Mouse (Mus musculus) ES-Bruce4 (cell line): ENCODE results near the gene Glrp1. TPM values are rescaled to one million over a fixed set of nuclear protein-coding genes. Genes with fewer than 3 reads are reported as not detected.

ENCODE experiments used
- H3K27ac ChIP-seq: 2 replicates; pipeline ENCODE4 v1.5.1; 2012; ENCODE audit warnings: low read length, inconsistent platforms; ENCODE audit not compliant: insufficient read depth
- H3K27me3 ChIP-seq: 2 replicates; pipeline ENCODE4 v1.6.1; 2012; ENCODE audit warnings: mild to moderate bottlenecking, low read length, inconsistent platforms; ENCODE audit not compliant: control insufficient read depth, poor library complexity, insufficient read depth, severe bottlenecking
- H3K36me3 ChIP-seq: 2 replicates; pipeline ENCODE4 v1.6.1; 2012; ENCODE audit warnings: inconsistent platforms, mild to moderate bottlenecking, low read length, moderate library complexity; ENCODE audit not compliant: control insufficient read depth, poor library complexity, insufficient read depth, severe bottlenecking
- H3K4me1 ChIP-seq: one replicate; pipeline ENCODE4 v1.8.1; 2011; ENCODE audit warnings: low read length; ENCODE audit not compliant: control insufficient read depth, insufficient read depth
- H3K4me3 ChIP-seq: 2 replicates; pipeline ENCODE4 v1.5.1; 2011; ENCODE audit warnings: low read depth, mild to moderate bottlenecking, low read length
- H3K9ac ChIP-seq: 2 replicates; pipeline ENCODE4 v1.6.1; 2012; ENCODE audit warnings: low read depth, mild to moderate bottlenecking, inconsistent platforms; ENCODE audit not compliant: poor library complexity, severe bottlenecking
- H3K9me3 ChIP-seq: replicated peaks from 2 replicates; pipeline ENCODE4 v1.6.1; 2012; ENCODE audit warnings: mild to moderate bottlenecking, low read length, inconsistent platforms; ENCODE audit not compliant: control insufficient read depth, poor library complexity, insufficient read depth, severe bottlenecking
- CTCF ChIP-seq: IDR thresholded peaks from one replicate; pipeline ENCODE4 v1.8.1; 2011; ENCODE audit warnings: low read depth, low read length
- EP300 ChIP-seq: IDR thresholded peaks from 2 replicates; pipeline ENCODE4 v1.6.1; 2011; ENCODE audit warnings: low read depth, low read length; ENCODE audit not compliant: insufficient read depth
- POLR2A ChIP-seq: IDR thresholded peaks from one replicate; pipeline ENCODE4 v1.8.1; 2011; ENCODE audit warnings: low read length; ENCODE audit not compliant: insufficient read depth
- polyA plus RNA-seq: library from polyadenylated mRNA; stranded (reverse); fragments of >200 nt; gene quantifications from 2 replicates; pipeline ENCODE4 v1.2.4, GENCODE M21; 2011; ENCODE audit warnings: low read depth; ENCODE audit not compliant: missing spikeins, insufficient read depth, insufficient read length

Glrp1 gene
- polyA plus RNA-seq, 1 experiment = not detected

DNA sequence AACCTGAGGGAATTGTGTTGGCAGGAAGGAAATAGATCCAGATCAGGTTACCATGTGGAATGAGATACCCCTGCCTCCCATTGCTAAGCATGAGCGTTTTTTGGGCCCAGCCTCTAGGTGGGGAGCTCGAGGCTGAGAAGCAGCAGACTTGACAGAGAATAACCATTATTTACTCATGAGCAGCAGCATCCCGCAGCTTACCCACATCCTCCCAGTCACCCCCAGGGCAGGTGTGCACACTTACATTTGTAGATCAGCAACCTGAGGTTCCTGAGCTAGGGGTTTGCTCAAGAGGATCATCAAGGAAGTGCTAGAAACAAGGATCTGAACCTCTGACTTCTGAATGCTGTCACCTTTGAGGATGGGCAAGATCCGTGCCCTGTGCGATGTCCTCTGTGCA is 3.5 kb downstream of the Glrp1 start:
- TF ChIP-seq POLR2A (no peak), CTCF (no peak), EP300 (no peak)
- Histone ChIP-seq H3K27me3 (no peaks in the 10 kb centered on the region), H3K9ac (no peak overlapping the region), H3K4me1 (no peaks in the 10 kb centered on the region), H3K27ac (no peak overlapping the region), H3K4me3 (no peak overlapping the region), H3K9me3 (no peaks in the 10 kb centered on the region), H3K36me3 (no peaks in the 10 kb centered on the region)

DNA sequence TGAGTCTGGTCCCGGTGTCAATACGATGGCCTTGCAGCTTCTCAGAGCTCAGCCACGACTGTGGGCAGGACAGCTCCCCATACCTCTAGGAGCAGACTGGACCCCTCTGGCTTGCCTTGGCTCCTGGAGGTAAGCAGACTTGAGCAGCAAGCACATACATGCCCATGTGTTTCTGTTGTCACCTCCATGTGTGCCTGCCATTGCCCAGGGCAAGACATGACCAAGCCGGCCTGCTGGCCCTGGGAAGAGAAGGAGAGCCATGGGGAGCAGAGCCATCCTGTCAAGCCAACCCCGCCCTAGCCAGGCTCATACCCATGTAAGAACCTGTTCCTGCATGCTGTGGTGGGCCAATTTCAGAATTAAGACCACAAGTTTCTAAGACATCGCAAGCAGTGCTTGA is 4.2 kb downstream of the Glrp1 start:
- Histone ChIP-seq H3K27me3 (no peaks in the 10 kb centered on the region), H3K9me3 (no peaks in the 10 kb centered on the region), H3K4me1 (no peaks in the 10 kb centered on the region), H3K36me3 (no peaks in the 10 kb centered on the region), H3K27ac (no peak overlapping the region), H3K9ac (no peak overlapping the region), H3K4me3 (no peak overlapping the region)
- no peak for TF ChIP-seq CTCF
- no peak for TF ChIP-seq EP300
- no peak for TF ChIP-seq POLR2A

DNA sequence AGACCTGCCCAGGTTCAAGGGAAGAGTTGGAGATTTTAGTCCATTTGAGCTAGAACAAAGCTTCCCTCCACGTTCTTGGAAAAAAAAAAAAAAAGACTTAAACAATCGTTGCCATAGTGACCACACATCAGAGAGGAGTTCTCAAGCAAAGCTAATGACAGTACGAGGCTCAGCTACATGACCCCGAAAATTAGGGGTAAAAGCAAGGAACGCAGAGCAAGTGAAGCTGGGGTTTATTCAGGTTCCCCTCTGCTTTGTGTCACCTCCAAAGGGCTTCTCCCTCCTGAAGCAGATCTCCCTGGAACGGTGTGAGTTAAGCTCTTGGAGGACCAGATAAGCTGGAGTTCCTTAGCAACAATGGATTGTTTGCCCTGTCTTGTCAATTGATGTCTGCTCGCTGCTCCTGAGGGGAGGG is 5.3 kb downstream of the Glrp1 start:
- TF ChIP-seq POLR2A = no peak
- TF ChIP-seq CTCF = no peak
- no peak for TF ChIP-seq EP300
- no peaks in the 10 kb centered on the region for H3K9me3 ChIP-seq
- no peaks in the 10 kb centered on the region for H3K36me3 ChIP-seq
- no peak overlapping the region for H3K4me3 ChIP-seq
- H3K9ac ChIP-seq = no peak overlapping the region
- H3K27ac ChIP-seq = no peak overlapping the region
- H3K27me3 ChIP-seq = no peaks in the 10 kb centered on the region
- no peaks in the 10 kb centered on the region for H3K4me1 ChIP-seq

DNA sequence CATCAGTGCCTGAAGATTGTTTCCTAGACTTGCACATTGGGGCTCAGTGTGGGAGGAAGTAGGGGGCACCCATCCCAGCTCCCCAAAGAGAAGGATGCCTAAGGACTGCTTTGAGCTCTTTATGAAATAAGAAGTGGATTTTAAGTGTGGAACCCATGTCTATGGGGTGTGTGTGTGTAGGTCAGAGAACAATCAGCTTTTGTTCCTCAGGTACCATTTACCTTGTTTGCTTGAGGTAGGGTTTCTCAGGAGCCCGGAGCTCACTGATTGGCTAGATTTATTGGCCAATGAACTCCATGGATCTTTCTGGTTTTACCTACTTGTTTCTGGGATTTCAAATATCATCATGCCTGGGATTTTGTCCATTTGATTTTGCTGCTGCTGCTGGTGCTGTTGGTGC is 7.0 kb downstream of the Glrp1 start:
- no peak for TF ChIP-seq CTCF
- no peak for TF ChIP-seq POLR2A
- no peak for TF ChIP-seq EP300
- H3K9me3 ChIP-seq = no peaks in the 10 kb centered on the region

DNA sequence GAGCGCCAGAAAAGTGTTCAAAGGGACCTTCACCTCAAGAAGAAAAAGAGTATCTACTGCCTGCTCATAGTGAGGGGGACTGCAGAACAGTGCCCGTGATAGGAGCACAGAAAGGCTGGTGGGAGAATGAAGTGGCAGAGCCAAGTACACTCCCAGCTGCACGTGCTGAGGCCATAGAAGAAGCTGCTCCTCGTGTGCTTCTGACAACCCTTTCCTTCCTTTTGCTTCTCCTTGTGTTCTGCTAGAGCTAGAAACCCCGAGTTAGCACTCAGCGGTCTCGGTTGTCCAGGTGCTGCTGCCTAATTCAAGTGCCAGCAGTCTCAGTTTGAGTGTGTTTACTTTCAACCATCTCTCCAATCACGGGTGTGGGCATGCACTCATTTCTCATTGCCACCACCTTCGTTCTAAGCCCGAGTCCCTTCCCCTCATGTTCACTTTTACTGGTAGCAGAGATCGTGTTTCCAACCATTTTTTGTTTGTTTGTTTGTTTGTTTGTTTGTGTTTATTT is 10.6 kb downstream of the Glrp1 start:
- Histone ChIP-seq H3K27me3 (no peaks in the 10 kb centered on the region), H3K9me3 (no peaks in the 10 kb centered on the region), H3K4me1 (no peaks in the 10 kb centered on the region), H3K27ac (no peak overlapping the region), H3K9ac (no peak overlapping the region), H3K4me3 (no peak overlapping the region), H3K36me3 (no peaks in the 10 kb centered on the region)
- TF ChIP-seq CTCF = no peak

More for the DNA sequence above, 7.0 kb downstream of the Glrp1 start:
- no peaks in the 10 kb centered on the region for H3K4me1 ChIP-seq
- no peak overlapping the region for H3K27ac ChIP-seq
- no peaks in the 10 kb centered on the region for H3K36me3 ChIP-seq
- H3K27me3 ChIP-seq = no peaks in the 10 kb centered on the region
- H3K9ac ChIP-seq = no peak overlapping the region
- H3K4me3 ChIP-seq = no peak overlapping the region

DNA sequence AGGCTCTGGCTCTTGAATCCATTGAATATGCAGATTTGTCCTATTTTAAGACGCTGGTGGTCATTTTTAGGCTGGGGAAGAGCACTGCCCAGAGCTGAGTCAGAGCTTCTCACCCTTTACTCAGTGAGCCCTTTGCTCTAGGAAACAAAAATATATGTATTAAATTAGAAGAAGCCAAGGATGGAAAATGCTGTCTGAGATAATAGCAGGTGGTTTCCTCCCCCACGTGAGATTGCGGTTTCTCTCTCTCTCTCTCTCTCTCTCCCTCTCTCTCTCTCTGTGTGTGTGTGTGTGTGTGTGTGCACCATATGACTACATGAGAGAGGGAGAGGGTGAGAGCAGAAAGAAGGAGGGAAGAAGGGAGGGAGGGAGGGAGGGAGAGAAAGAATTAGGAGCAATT is 12.5 kb downstream of the Glrp1 start:
- no peak overlapping the region for H3K4me3 ChIP-seq
- no peak overlapping the region for H3K27ac ChIP-seq
- no peaks in the 10 kb centered on the region for H3K4me1 ChIP-seq
- H3K9me3 ChIP-seq = no peaks in the 10 kb centered on the region
- H3K36me3 ChIP-seq = no peaks in the 10 kb centered on the region
- no peak overlapping the region for H3K9ac ChIP-seq
- TF ChIP-seq POLR2A (no peak), CTCF (no peak), EP300 (no peak)
- no peaks in the 10 kb centered on the region for H3K27me3 ChIP-seq
